Mouse (Mus musculus): ENCODE data around the gene Otop2. TPM values are rescaled to one million over a fixed set of nuclear protein-coding genes. Genes with fewer than 3 reads are reported as not detected.

Otop2 gene
- polyA plus RNA-seq, 1 experiment from 2014 or later: not detected

GRCm38 (mm10) chr11:115300745-115301144 is 6.2 kb upstream of the Otop2 start:
- ATAC-seq (ENCODE audit: low read depth): no peak
- H3K4me1 ChIP-seq (replicated peaks): peaks cover 6% of the 10 kb centered on the region; the same call in 1 of the 2 replicates
- WGBS (ENCODE audit: insufficient replicate concordance): 72% methylated on average over 4 of the region's 4 CpGs

GRCm38 (mm10) chr11:115301351-115301750 is 5.6 kb upstream of the Otop2 start:
- DNase-seq: no peak
- no peak for ATAC-seq (ENCODE audit: low read depth)
- peaks cover 9% of the 10 kb centered on the region; the same call in 1 of the 2 replicates for H3K4me1 ChIP-seq (replicated peaks)
- H3K4me2 ChIP-seq: no peak overlapping the region
- H3K9ac ChIP-seq: no peak overlapping the region
- WGBS (ENCODE audit: insufficient replicate concordance): 64% methylated on average over 2 of the region's 2 CpGs
- peaks cover 36% of the 10 kb centered on the region for H3K27me3 ChIP-seq
- H3K4me3 ChIP-seq (replicated peaks): no peak overlapping the region
- H3K36me3 ChIP-seq: no peaks in the 10 kb centered on the region
- H3K9me3 ChIP-seq (replicated peaks): no peaks in the 10 kb centered on the region
- H3K27ac ChIP-seq: no peak overlapping the region

More at GRCm38 (mm10) chr11:115300745-115301144, 6.2 kb upstream of the Otop2 start:
- no peaks in the 10 kb centered on the region for H3K36me3 ChIP-seq
- H3K27ac ChIP-seq: no peak overlapping the region
- H3K27me3 ChIP-seq: peaks cover 42% of the 10 kb centered on the region
- H3K9me3 ChIP-seq (replicated peaks): no peaks in the 10 kb centered on the region
- H3K9ac ChIP-seq: no peak overlapping the region
- H3K4me3 ChIP-seq (replicated peaks): no peak overlapping the region
- no peak overlapping the region for H3K4me2 ChIP-seq
- DNase-seq: no peak

DNA sequence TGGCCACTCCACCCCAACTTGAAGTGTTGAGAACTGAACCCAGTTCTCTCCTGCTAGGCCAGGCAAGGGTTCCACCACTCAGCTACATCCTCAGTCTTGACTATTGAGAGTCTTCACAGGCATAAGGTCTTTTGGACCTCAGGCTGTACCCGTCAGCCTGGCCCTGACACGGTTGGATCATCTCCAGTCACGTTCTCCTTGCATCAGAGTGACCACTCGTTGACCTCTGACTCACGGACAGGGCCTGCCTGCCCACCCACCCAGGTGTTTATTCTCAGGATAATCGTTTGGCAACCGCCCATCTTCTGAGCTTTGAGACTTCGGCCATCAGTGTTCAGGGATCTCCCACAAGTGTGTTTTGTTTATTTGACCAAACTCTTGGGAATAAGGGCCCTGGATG is 3.8 kb upstream of the Otop2 start:
- Histone ChIP-seq H3K4me3 (replicated peaks) (no peak overlapping the region), H3K9me3 (replicated peaks) (no peaks in the 10 kb centered on the region), H3K4me2 (no peak overlapping the region), H3K4me1 (replicated peaks) (0 out of 2 replicates have a peak, but pooled peaks cover 3% of the 10 kb centered on the region), H3K27me3 (peaks cover 25% of the 10 kb centered on the region), H3K9ac (no peak overlapping the region), H3K27ac (no peak overlapping the region), H3K36me3 (no peaks in the 10 kb centered on the region)
- no peak for ATAC-seq (ENCODE audit: low read depth)
- DNase-seq: no peak
- WGBS (ENCODE audit: insufficient replicate concordance): 52% methylated on average over 8 of the region's 8 CpGs

GRCm38 (mm10) chr11:115308781-115309180 is 1.8 kb downstream of the Otop2 start:
- Histone ChIP-seq H3K9ac (no peak overlapping the region), H3K27me3 (peaks cover 28% of the 10 kb centered on the region), H3K4me2 (no peak overlapping the region), H3K36me3 (no peaks in the 10 kb centered on the region), H3K27ac (no peak overlapping the region), H3K9me3 (replicated peaks) (no peaks in the 10 kb centered on the region), H3K4me1 (replicated peaks) (0 out of 2 replicates have a peak, but pooled peaks cover 3% of the 10 kb centered on the region), H3K4me3 (replicated peaks) (no peak overlapping the region)
- DNase-seq (no peak), ATAC-seq (ENCODE audit: low read depth) (no peak)
- 45% methylated on average over 1 of the region's 1 CpGs for WGBS (ENCODE audit: insufficient replicate concordance)

DNA sequence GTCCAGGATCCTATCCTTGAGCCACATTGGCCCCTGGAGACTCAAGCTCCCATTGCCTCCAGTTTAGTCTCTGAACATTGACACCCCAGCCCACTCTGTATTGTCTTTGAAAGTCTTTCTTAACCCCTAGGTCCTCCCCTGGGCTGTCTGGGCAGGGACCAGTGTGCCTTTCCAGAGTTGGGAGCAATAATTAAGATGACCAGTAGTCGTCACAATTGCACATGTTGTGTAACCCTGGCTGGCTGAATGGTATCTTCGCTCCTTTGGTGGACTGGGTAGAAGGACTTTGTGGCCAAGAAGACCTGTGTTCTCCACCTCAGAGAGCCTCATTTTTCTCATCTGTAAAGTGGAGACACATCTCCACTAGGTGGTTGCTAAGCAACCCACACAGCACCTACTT is 7.3 kb downstream of the Otop2 start:
- Histone ChIP-seq H3K4me1 (replicated peaks) (no peaks in the 10 kb centered on the region), H3K27ac (no peak overlapping the region), H3K4me2 (no peak overlapping the region), H3K4me3 (replicated peaks) (no peak overlapping the region), H3K9ac (no peak overlapping the region), H3K9me3 (replicated peaks) (no peaks in the 10 kb centered on the region), H3K27me3 (peaks cover 64% of the 10 kb centered on the region), H3K36me3 (no peaks in the 10 kb centered on the region)
- 37% methylated on average over 2 of the region's 2 CpGs for WGBS (ENCODE audit: insufficient replicate concordance)
- ATAC-seq (ENCODE audit: low read depth) (no peak), DNase-seq (no peak)

- H3K27ac ChIP-seq: no peak overlapping the region
- no peak overlapping the region for H3K4me3 ChIP-seq (replicated peaks)
- WGBS (ENCODE audit: insufficient replicate concordance): 48% methylated on average over 7 of the region's 7 CpGs
- DNase-seq (no peak), ATAC-seq (ENCODE audit: low read depth) (no peak)
- peaks cover 91% of the 10 kb centered on the region for H3K27me3 ChIP-seq
- peaks cover 9% of the 10 kb centered on the region; the same call in 1 of the 2 replicates for H3K4me1 ChIP-seq (replicated peaks)
- no peaks in the 10 kb centered on the region for H3K9me3 ChIP-seq (replicated peaks)
- H3K9ac ChIP-seq: no peak overlapping the region
- no peak overlapping the region for H3K4me2 ChIP-seq
- H3K36me3 ChIP-seq: no peaks in the 10 kb centered on the region
Measured at GRCm38 (mm10) chr11:115317204-115317603, 10.2 kb downstream of the Otop2 start.

- H3K4me1 ChIP-seq (replicated peaks): peaks cover 9% of the 10 kb centered on the region; the same call in 1 of the 2 replicates
- WGBS (ENCODE audit: insufficient replicate concordance): 6% methylated on average over 63 of the region's 63 CpGs
- ATAC-seq (ENCODE audit: low read depth): no peak
Measured at GRCm38 (mm10) chr11:115318245-115319027, 11.5 kb downstream of the Otop2 start.

DNA sequence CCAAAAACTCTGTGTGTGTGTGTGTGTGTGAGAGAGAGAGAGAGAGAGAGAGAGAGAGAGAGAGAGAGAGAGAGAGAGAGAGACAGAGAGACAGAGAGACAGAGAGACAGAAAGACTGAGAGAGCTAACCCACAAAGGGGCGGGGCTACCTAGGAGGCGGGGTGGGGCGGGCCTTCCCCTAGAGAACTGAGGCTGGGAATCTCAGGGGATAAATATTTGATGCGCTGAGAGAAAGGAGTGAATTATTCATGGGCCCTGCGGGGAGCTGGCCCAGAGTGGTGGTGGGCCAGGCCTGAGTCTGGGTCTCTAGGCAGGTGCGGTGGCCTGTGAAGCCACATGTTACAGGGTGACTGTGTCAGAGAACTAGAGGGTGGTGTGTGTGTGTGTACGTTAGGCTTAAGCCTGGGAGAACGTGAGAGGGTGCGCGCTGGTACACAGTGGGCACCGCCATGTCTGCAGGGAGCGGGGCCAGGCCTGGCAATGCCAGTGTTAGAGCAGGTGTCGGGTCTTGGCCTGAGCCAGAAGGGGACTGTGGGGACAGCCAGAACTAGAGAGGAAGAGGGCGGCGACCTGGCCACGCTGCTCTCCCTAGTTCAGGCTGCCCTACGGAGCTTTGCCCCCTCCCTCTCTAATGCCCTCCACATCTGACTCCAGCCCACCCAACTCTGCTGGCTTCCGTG is 12.9 kb downstream of the Otop2 start:
- no peak overlapping the region for H3K9ac ChIP-seq
- no peak overlapping the region for H3K4me2 ChIP-seq
- H3K4me3 ChIP-seq (replicated peaks): no peak overlapping the region
- DNase-seq: no peak
- H3K27ac ChIP-seq: no peak overlapping the region
- 7% methylated on average over 18 of the region's 18 CpGs for WGBS (ENCODE audit: insufficient replicate concordance)
- ATAC-seq (ENCODE audit: low read depth): 0 out of 2 replicates have a peak, but pooled peaks have one; percentile 23
- peaks cover 100% of the 10 kb centered on the region for H3K27me3 ChIP-seq
- no peaks in the 10 kb centered on the region for H3K9me3 ChIP-seq (replicated peaks)
- no peaks in the 10 kb centered on the region for H3K36me3 ChIP-seq
- H3K4me1 ChIP-seq (replicated peaks): peaks cover 9% of the 10 kb centered on the region; the same call in 1 of the 2 replicates

More at GRCm38 (mm10) chr11:115318245-115319027, 11.5 kb downstream of the Otop2 start:
- Histone ChIP-seq H3K27ac (no peak overlapping the region), H3K9ac (no peak overlapping the region), H3K36me3 (no peaks in the 10 kb centered on the region), H3K9me3 (replicated peaks) (no peaks in the 10 kb centered on the region), H3K4me2 (no peak overlapping the region), H3K4me3 (replicated peaks) (no peak overlapping the region), H3K27me3 (peaks cover 95% of the 10 kb centered on the region)
- no peak for DNase-seq

- DNase-seq: no peak
- Histone ChIP-seq H3K9ac (no peak within 1 kb of the TSS), H3K4me2 (peak within 1 kb of the TSS; percentile 23), H3K9me3 (replicated peaks) (no peaks in the 10 kb centered on the region), H3K4me1 (replicated peaks) (peaks cover 9% of the 10 kb centered on the region; the same call in 1 of the 2 replicates), H3K4me3 (replicated peaks) (peak within 1 kb of the TSS; percentile 19; the same call in 1 of the 2 replicates), H3K27ac (no peak within 1 kb of the TSS), H3K27me3 (peaks cover 85% of the 10 kb centered on the region), H3K36me3 (no peaks in the 10 kb centered on the region)
- ATAC-seq (ENCODE audit: low read depth): no peak; the same call in 1 of the 2 replicates
- WGBS (ENCODE audit: insufficient replicate concordance): 5% methylated on average over 35 of the region's 35 CpGs
Measured at GRCm38 (mm10) chr11:115321906-115322693, 15.1 kb downstream of the Otop2 start, which contains the start of gene Ush1g. Gene Ush1g (minus strand): TSS chr11:115322041.

GRCm38 (mm10) chr11:115323354-115323753 is 16.4 kb downstream of the Otop2 start:
- no peaks in the 10 kb centered on the region for H3K9me3 ChIP-seq (replicated peaks)
- 17% methylated on average over 32 of the region's 32 CpGs for WGBS (ENCODE audit: insufficient replicate concordance)
- H3K27me3 ChIP-seq: peaks cover 78% of the 10 kb centered on the region
- ATAC-seq (ENCODE audit: low read depth): no peak
- H3K4me1 ChIP-seq (replicated peaks): peaks cover 9% of the 10 kb centered on the region; the same call in 1 of the 2 replicates
- H3K4me3 ChIP-seq (replicated peaks): no peak overlapping the region
- no peak overlapping the region for H3K27ac ChIP-seq
- no peak for DNase-seq
- H3K9ac ChIP-seq: no peak overlapping the region
- H3K4me2 ChIP-seq: no peak overlapping the region
- no peaks in the 10 kb centered on the region for H3K36me3 ChIP-seq

DNA sequence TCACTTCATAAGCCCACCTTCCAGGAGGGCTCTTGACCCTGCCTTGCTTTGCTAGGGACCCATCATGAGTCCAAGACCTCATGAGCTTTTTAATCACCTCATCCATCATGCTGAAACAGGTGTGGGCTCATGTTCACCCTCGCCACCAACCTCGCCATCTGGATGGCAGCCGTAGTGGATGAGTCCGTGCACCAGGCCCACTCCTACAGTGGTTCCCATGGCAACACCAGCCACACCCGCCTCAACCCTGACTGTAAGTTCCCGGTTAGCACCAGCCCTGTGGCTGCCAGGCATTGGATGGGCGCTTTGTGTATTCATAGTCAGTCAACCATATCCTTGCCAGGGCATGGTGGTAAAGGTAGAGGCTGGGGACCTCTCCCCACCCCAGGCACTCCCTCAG is 19.8 kb downstream of the Otop2 start:
- ATAC-seq (ENCODE audit: low read depth): no peak
- no peaks in the 10 kb centered on the region for H3K36me3 ChIP-seq
- 59% methylated on average over 7 of the region's 7 CpGs for WGBS (ENCODE audit: insufficient replicate concordance)

More for the DNA sequence above, 19.8 kb downstream of the Otop2 start:
- Histone ChIP-seq H3K27me3 (peaks cover 68% of the 10 kb centered on the region), H3K9me3 (replicated peaks) (no peaks in the 10 kb centered on the region), H3K27ac (no peak overlapping the region), H3K4me2 (no peak overlapping the region), H3K9ac (no peak overlapping the region), H3K4me3 (replicated peaks) (no peak overlapping the region), H3K4me1 (replicated peaks) (0 out of 2 replicates have a peak, but pooled peaks cover 3% of the 10 kb centered on the region)
- DNase-seq: no peak

Measured in liver, embryonic 13.5 days (tissue).